Mouse (Mus musculus) liver, adult (tissue): ENCODE data around the gene Il11.

Source experiments
- GATA4 ChIP-seq: IDR thresholded peaks from 2 replicates; pipeline ENCODE4 v1.6.1; 2014; ENCODE audit warnings: mild to moderate bottlenecking, low read length; ENCODE audit not compliant: insufficient replicate concordance

Gene Il11

DNA sequence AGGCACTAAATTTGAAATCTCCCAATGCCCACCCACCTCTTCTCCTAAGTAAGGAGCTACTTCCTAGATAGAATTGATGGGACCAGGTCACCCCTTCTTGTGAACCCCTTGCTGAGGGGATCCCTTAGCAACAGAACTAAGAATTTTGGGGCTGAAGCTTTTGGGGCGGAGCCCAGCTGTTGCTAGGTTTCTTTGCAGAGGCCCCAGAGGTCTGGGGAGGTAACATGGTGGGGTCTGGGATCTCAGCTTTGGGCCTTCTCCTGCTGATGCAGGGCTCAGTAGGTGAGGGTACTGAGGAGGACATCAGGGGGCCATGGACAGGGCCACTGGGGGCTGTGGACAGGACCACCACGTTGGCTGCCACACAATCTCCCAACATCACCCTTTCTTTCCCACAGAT, at the start of gene Il11, which contains the start of gene Tmem190:
Il11 (minus strand) TSS at position 101 of the 400 bp plus-strand sequence.
Tmem190 (plus strand) TSS at position 179 of the 400 bp plus-strand sequence.
- no peak for TF ChIP-seq GATA4

DNA sequence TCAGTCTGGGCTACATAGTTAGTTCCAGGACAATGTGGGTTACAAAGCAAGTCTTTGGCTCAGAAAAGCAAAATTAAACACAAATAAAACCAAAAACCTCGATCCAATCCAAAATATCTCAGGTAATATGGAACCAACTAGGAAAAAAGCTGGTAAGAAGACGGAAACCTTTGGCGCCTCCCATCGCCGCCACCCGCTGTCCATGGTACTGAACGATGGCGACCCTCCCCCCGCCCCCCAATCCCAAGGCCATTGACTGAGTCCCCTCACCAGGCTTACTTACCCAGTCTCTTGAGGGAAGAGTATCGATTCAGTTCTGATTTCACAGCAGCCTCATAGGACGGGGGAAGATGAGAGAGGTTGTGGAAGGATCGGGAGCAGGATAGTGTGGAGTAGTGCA, 47.8 kb upstream of the Il11 start:
- TF ChIP-seq GATA4, result no peak

DNA sequence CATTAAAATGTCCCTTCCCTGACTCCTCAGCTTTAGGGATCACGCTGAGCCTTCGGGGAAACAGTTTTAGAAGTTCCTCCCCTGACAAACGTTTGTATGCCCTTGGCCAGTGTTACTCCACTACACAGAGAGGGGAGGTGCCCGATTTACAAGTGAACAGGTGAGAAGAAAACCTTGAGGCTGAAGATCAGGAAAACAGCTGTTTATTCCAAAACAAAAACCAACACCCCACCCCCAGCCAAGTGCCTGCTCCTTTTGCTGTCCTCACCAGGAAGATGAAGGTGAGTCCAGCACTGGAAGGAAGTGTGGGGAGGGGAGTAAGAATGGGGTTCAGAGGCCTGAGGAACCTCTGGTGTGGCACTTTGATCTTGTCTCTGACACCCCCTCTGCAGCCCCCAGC, 42.7 kb upstream of the Il11 start:
- TF ChIP-seq GATA4, result no peak

DNA sequence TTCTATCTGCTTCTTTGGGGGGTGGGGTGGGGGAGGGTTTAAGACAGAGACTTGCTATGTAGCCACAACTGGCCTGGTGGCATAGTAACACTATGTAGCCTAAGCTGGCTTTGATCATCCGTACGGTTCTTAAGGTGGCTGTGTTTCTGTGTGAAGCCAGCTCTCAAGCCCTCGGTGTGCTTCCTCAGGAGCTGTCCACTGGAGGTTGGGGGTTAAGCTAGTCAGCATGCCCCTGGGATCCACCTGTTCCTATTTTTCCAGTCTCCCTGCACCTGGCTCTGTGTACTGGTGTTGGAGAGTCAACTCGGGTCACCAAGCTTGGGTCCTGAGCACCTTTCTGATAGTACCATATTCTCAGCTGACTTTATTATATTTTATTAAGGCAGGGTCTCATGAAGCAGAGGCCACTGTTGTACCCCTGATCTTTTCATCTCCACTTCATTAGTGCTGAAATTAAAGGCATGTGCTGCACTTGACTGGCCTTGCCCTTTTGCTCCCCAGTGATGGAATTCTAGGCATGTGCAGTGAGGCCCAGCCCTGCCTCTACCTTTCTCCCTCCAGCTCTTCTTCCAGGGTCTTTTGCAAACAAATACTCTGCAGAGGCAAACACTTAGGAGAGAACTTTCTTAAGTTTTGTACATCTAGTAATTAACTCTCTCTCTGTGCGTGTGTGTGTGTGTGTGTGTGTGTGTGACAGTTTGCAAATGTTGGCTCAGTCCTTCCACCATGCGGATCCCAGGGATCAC, 39.7 kb upstream of the Il11 start:
- TF ChIP-seq GATA4, result no peak

DNA sequence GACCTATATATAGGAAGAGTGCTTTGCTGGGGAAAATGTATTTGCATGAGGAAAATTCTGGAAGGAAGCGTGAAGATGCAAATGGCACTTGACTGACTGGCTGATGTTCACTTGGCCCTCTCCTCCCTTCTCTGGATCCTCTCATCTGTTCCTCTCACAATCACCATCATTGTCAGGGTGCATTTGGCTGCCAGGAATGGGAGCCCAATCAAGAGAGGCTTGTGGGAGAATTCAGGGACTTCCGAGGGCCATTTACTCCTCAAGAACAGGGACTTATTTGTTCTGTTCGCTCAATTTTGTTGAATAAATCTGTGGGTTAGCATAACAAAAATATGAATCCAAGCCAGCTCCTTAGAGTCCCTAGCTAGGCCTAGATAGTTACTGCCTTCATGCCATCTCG, 39.0 kb upstream of the Il11 start:
- TF ChIP-seq GATA4, result no peak

DNA sequence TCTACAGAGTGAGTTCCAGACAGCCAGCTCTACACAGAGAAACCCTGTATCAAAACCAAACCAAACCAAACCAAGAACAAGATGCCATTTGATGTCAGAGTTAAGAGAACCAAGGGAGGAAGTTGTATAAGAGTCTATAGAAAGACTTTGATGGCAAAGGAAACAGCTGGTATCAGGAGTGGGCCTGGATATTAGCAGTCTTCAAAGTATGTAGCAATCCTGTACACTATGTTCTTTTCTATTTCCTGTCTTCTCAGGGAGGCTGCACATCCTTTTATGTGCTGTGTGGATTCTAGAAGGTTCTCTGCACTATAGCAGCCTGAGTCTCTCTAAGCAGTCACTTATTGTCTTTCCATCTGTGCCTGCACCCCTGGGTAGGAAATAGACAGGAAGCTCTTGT, 33.9 kb upstream of the Il11 start:
- TF ChIP-seq GATA4, result no peak

DNA sequence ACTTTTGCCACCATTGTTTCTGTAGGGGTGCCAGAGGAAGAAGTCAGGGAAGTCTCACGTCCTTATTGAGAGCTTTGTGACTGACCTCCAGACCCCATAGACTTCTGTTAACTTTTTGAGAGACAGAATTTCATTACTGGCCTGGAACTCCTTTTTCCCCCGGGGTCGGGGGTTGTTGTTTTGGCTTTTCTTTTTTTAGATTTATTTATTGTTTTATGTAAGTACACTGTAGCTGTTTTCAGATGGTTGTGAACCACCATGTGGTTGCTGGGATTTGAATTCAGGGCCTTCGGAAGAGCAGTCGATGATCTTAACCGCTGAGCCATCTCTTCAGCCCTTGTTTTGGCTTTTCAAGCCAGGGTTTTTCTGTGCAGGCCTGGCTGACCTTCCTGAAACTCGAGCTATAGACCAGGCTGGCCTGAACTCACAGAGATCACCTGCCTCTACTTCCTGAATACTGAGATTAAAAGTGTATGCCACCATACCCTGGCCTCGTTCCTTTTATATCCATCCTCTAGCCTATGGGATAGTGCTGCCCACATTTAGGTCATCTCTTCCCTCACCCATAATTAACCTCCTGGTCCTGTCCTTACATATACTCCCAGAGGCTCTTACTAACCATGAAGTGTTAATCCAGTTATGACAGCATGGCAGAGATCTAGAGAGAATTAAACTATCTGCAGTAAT, 30.6 kb upstream of the Il11 start:
- TF ChIP-seq GATA4, result no peak

DNA sequence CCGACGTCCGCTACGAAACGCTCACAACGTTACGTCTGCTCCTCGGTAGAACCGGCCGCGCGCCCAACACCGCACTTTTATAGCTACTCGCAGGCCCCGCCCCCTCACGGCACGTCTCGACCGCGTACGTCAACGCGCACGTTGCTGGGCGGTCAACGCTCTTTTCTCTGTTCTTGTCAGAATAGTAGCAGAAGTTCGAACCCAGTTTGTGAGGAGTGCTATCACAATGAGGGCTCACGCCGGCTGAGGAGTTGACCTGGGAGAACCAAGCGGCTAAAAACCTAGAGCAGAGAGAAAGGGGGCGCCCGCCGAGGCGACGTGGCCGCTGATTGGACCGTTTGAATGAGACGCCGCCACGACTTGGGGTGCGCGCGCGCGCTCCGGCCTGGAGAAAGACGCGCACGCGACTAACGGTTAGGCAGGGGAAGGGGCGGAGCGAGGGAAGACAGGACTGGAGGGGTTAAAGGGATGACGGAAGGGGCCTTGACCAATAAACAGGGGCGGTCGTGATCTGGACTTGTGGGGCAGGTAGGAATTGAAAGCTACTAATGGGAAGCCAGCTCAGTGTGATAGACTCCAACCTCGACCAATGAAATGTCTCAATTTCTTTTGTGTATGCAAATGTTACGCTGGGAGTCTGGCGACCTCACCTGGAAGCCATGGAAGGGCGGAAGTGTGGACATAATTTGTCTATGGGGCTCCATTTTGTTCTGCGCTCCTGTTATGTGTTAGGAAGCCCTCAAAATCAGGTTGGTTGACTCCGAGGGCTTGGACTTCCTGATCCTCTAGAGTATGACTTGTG, 29.8 kb upstream of the Il11 start, which contains the start of gene Ube2s:
Ube2s (minus strand) TSS at position 288 of the 802 bp plus-strand sequence.
- no peak for TF ChIP-seq GATA4

DNA sequence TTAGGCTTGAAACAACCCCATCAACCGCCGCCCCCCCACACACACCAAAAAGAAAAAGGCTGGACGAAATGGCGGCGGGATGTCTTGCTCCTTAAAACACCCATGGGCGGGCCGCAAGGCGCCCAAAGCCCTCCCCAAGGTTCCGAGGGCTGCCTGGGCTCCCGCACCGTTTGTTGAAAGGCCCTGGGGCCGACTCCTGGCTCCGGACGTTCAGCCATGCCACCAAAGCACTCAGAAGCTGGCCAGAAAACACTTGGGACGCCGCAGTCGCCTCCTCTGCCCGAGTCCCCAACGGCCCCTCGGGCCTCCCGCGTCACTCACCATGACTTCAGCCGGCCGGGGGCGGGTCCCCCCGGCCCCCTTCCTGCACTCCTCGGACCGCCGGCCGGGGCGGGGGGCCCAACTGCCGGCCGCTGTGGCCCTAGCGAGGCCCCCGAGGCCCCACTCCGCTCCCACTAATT, 29.2 kb upstream of the Il11 start:
- no peak for TF ChIP-seq GATA4

DNA sequence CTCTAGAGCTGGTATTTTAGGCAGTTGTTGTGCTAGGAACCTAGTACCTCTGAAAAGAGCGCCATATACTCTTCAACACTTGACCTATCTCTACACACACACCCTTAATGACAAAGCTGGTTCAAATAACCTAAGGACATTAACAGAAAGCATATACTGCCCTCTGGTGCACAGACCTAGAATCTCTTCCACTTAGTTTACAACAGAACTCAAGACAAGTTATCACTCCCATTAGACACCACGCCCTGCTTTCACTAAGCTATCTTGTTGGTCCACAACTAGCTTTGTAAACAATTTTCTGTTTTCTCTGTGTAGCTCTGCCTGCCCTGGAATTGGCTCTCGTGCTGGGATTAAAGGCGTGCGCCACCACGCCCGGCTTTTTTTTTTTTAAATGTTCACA, 24.1 kb upstream of the Il11 start:
- TF ChIP-seq GATA4, result no peak

DNA sequence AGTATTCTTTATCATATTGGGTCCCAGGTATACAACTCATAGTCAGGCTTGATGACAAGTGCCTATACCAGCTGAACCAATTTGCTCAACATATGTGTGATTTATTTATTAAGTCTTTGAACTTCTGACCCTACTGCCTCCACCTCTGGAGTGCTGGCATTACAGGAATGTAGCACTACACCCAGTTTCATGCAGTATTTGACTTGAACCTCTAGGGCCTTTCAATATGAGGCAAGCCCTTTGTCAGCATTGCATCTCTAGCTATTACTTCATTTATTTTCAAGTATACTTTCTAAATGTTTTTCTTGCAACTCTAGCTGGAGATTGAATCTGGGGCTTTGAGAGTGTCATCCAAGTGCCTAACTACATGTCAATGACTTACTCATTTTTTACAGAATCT, 19.6 kb upstream of the Il11 start:
- TF ChIP-seq GATA4, result no peak

DNA sequence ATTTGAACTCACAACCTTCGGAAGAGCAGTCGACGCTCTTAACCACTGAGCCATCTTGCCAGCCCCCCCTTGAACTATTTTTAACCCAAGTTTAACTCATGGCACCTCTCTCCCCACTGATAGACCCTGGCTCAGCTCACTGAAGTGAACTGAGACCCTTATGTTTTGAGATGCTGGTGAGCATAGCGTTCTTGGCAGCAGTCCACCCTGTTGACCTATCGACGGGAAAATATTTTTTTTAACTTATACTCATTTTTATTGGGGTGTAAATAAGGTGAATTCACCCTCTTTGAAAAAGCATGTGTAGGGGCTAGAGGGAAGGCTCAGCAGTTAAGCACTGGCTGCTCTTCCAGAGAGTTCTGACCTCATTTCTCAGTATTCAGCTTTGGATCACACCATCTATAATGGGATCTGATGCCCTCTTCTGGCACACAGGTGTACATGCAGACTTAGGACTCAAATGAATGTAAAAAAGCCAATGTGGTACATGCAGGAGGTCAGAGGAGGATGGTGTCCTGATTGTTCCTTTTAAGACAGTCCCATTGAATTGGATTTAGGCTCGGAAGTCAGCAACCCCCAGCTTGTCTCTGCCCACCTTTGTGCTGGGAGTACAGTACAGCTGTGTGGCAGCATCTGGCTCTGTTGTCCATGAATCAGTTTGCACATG, 13.2 kb upstream of the Il11 start:
- TF ChIP-seq GATA4, result no peak

DNA sequence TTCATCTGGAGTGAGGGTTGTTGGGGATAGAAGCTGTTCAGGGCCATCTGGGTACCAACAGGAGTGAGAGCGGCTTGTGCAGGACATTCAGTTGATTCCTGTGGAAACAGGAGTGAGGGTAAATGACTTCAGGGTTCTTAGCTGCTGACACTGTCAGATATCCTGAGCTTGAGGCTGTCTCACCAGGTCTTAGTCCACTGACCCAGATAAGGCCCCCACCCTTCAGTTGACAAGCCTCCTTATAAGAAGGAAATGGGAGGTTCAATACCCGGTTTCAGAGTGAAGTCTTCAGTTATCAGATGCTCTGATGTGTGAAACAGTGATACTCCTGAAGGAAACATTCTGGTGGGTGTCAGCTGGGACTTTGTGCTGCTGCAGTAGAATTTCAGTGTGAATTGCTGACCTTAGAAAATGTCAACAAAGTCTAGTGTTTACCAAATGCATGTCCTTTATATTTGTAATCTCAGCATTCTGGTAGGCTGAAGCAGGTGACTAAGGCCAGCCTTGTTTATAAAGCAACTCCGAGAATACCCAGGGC, 12.0 kb upstream of the Il11 start:
- no peak for TF ChIP-seq GATA4

DNA sequence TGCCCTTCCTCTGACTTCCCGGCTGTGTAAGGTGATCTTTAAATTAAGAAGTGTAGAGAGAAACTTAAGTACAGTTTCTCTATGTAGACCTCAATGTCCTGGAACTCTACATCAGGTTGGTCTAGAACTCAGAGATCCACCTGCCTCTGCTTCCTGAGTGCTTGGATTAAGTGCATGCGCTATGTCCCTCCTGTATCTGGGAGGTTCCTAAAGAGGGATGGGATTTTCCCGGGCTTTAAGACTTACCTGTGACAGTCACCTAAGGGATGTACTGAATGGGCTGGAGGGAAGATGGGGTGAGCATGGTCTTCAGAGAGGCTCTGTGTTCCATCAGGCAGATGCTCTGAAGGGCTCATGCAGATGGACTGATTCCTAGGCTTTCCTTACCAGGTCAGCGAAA, 11.0 kb upstream of the Il11 start:
- TF ChIP-seq GATA4, result no peak
